Mouse (Mus musculus): Measurements from ENCODE around the gene Tmem204.

GRCm38 (mm10) chr17:25086724-25087123, 3.3 kb upstream of the Tmem204 start:
- TF ChIP-seq CTCF (IDR thresholded peaks at IDR 0.05; ENCODE audit: low read depth) (no peak), EP300 (IDR thresholded peaks at IDR 0.05; ENCODE audit: low read depth) (no peak)
